In genomic region chr10:58459896-58460295, GRCm38 (mm10) we compare ENCODE assay signal across 20 mouse cellular contexts. TPM values are rescaled to one million over a fixed set of nuclear protein-coding genes. Genes with fewer than 3 reads are reported as not detected.
DNase-seq lines count a peak whose midpoint lies in the region; ATAC-seq and TF ChIP-seq lines count a peak whose summit lies in the region.
"Had no signal": no experiment of that assay in that cellular context is flagged by ENCODE, and none has a peak within 500 bp of the region (broad histone marks: within the 10 kb centered on the region; RNA-seq: fewer than 3 reads in every experiment).

No protein-coding gene starts in this region.

- TF ChIP-seq POLR2A in MEL (IDR thresholded peaks at IDR 0.05; ENCODE audit: control insufficient read depth in 1 of 2, insufficient read depth in 1 of 2, low read depth in 1 of 2, low read length in 2 of 2, poor library complexity in 1 of 2) = no peak

- H3K4me2 ChIP-seq in liver, embryonic 13.5 days = no peak overlapping the region
- H3K4me2 ChIP-seq in liver, embryonic 11.5 days = no peak overlapping the region
- H3K4me2 ChIP-seq: forebrain, embryonic 13.5 days; heart, embryonic 13.5 days; hindbrain, embryonic 15.5 days had no signal

- 0 out of 2 replicates have a peak, but pooled peaks cover 2% of the 10 kb centered on the region for H3K4me1 ChIP-seq in liver, embryonic 13.5 days (replicated peaks)
- H3K4me1 ChIP-seq in liver, embryonic 11.5 days (replicated peaks; ENCODE audit: control insufficient read depth, insufficient read depth, low read length) = no peaks in the 10 kb centered on the region
- no peaks in the 10 kb centered on the region for H3K4me1 ChIP-seq in MEL (ENCODE audit: control insufficient read depth in 1 of 2, insufficient read depth in 2 of 2, low read length in 2 of 2)
- H3K4me1 ChIP-seq: embryonic facial prominence, embryonic 10.5 days; forebrain, embryonic 13.5 days; hindbrain, embryonic 15.5 days had no signal

- H3K79me2 ChIP-seq in MEL (ENCODE audit: control insufficient read depth, insufficient read depth, low read length, poor library complexity) = peaks cover 5% of the 10 kb centered on the region; the same call in 1 of the 2 replicates

- no peak for TF ChIP-seq RAD21 in MEL (IDR thresholded peaks at IDR 0.05; ENCODE audit: low read depth, low read length)

- no peaks in the 10 kb centered on the region for H3K27me3 ChIP-seq in liver, embryonic 13.5 days
- no peaks in the 10 kb centered on the region for H3K27me3 ChIP-seq in liver, embryonic 11.5 days (replicated peaks; ENCODE audit: control insufficient read depth, insufficient read depth, low read length)
- no peaks in the 10 kb centered on the region for H3K27me3 ChIP-seq in MEL (ENCODE audit: control insufficient read depth in 1 of 2, insufficient read depth in 2 of 2, low read length in 2 of 2)
- H3K27me3 ChIP-seq: CH12.LX; forebrain, embryonic 13.5 days; heart, embryonic 13.5 days; hindbrain, embryonic 15.5 days had no signal

- no peak overlapping the region for H3K9ac ChIP-seq in liver, embryonic 13.5 days
- H3K9ac ChIP-seq in liver, embryonic 11.5 days (ENCODE audit: low read depth, low read length) = no peak overlapping the region
- H3K9ac ChIP-seq in MEL (ENCODE audit: control insufficient read depth, low read depth, low read length, poor library complexity, severe bottlenecking) = no peak overlapping the region
- H3K9ac ChIP-seq: forebrain, embryonic 13.5 days; forebrain, postnatal 0 days; heart, embryonic 13.5 days; hindbrain, embryonic 15.5 days had no signal

- H3K4me3 ChIP-seq in liver, embryonic 13.5 days (replicated peaks) = no peak overlapping the region
- no peak overlapping the region for H3K4me3 ChIP-seq in liver, embryonic 11.5 days (ENCODE audit: low read depth, low read length)
- no peak overlapping the region for H3K4me3 ChIP-seq in MEL (ENCODE audit: control insufficient read depth in 1 of 2, insufficient read depth in 1 of 2, low read depth in 2 of 2, low read length in 2 of 2)
- H3K4me3 ChIP-seq: embryonic facial prominence, embryonic 10.5 days; forebrain, embryonic 13.5 days; heart, embryonic 13.5 days; hindbrain, embryonic 15.5 days had no signal

- H3K9me3 ChIP-seq in liver, embryonic 13.5 days (replicated peaks) = no peaks in the 10 kb centered on the region
- no peaks in the 10 kb centered on the region for H3K9me3 ChIP-seq in liver, embryonic 11.5 days (ENCODE audit: control insufficient read depth, low read length)
- no peaks in the 10 kb centered on the region for H3K9me3 ChIP-seq in MEL (replicated peaks; ENCODE audit: insufficient read depth, low read length)
- H3K9me3 ChIP-seq: embryonic facial prominence, embryonic 10.5 days; forebrain, embryonic 13.5 days; heart, embryonic 13.5 days; hindbrain, embryonic 15.5 days had no signal

- H3K27ac ChIP-seq in liver, embryonic 13.5 days = no peak overlapping the region
- H3K27ac ChIP-seq in liver, embryonic 11.5 days (ENCODE audit: low read depth, low read length) = no peak overlapping the region
- H3K27ac ChIP-seq in MEL (ENCODE audit: control insufficient read depth, low read depth, low read length) = no peak overlapping the region
- H3K27ac ChIP-seq: embryonic facial prominence, embryonic 10.5 days; forebrain, embryonic 13.5 days; heart, embryonic 13.5 days; hindbrain, embryonic 15.5 days had no signal

- peak; percentile 54 for ATAC-seq in liver, embryonic 13.5 days (ENCODE audit: low read depth)
- ATAC-seq in liver, embryonic 11.5 days (replicated peaks; ENCODE audit: low FRiP score) = no peak
- ATAC-seq in monocyte, adult 5-6 weeks (replicated peaks; ENCODE audit: insufficient number of reproducible peaks, low FRiP score, low TSS enrichment, poor library complexity, severe bottlenecking) = 0 out of 2 replicates have a peak, but pooled peaks have one; percentile 31
- ATAC-seq: forebrain, embryonic 13.5 days; forebrain, postnatal 0 days had no signal

- WGBS in liver, embryonic 13.5 days (ENCODE audit: insufficient replicate concordance) = 82% methylated on average over 1 of the region's 1 CpGs
- 100% methylated on average over 1 of the region's 1 CpGs for WGBS in liver, embryonic 11.5 days

- peaks cover 78% of the 10 kb centered on the region for H3K36me3 ChIP-seq in liver, embryonic 13.5 days
- peaks cover 29% of the 10 kb centered on the region; the same call in 1 of the 2 replicates for H3K36me3 ChIP-seq in liver, embryonic 11.5 days (ENCODE audit: control insufficient read depth, insufficient read depth, low read length)
- peaks cover 5 to 84% of the 10 kb centered on the region in 2 experiments for H3K36me3 ChIP-seq in MEL (ENCODE audit: control insufficient read depth in 1 of 2, insufficient read depth in 2 of 2, low read length in 2 of 2)

- no peak for TF ChIP-seq CTCF in MEL (IDR thresholded peaks at IDR 0.05 in 2 of 3, conservative IDR thresholded peaks at IDR 0.05 in 1 of 3; ENCODE audit: control insufficient read depth in 1 of 3, insufficient read depth in 1 of 3, low read depth in 2 of 3, low read length in 3 of 3, poor library complexity in 1 of 3, severe bottlenecking in 1 of 3)

- TF ChIP-seq EP300 in MEL (IDR thresholded peaks at IDR 0.05; ENCODE audit: low read depth in 1 of 2, low read length in 2 of 2) = no peak

- no peak for DNase-seq in liver, embryonic 13.5 days
- no peak for DNase-seq in liver, embryonic 11.5 days (ENCODE audit: low spot score)
- DNase-seq in MEL (ENCODE audit: low read depth, low spot score) (peak; percentile 37), ZHBTc4 (ENCODE audit: low read depth, low spot score) (peak; percentile 28)
- DNase-seq in gastrocnemius, adult 18-20 months (ENCODE audit: low spot score) = no peak
- DNase-seq in adrenal gland, adult (ENCODE audit: inconsistent age in 2 of 2, low spot score in 1 of 2) = no peak
- DNase-seq: adrenal gland, postnatal 14 days; cerebellum, adult 11-12 months; cerebellum, adult 9-10 months; cerebellum, postnatal 25 days; forebrain, postnatal 0 days; gastrocnemius, postnatal 36 days; heart, adult 11 months; heart, postnatal 36 days had no signal

TF ChIP-seq in MEL, 35 proteins besides CTCF, POLR2A, EP300 and RAD21:
- no peak for TF ChIP-seq POLR2AphosphoS2 (IDR thresholded peaks at IDR 0.05; ENCODE audit: low read length)
- no peak for TF ChIP-seq ZNF384 (IDR thresholded peaks at IDR 0.05; ENCODE audit: low read depth, low read length)
- no peak for TF ChIP-seq MEF2A (IDR thresholded peaks at IDR 0.05; ENCODE audit: extremely low read depth, insufficient replicate concordance, low read depth, low read length, poor library complexity, severe bottlenecking)
- TF ChIP-seq ETS1 (IDR thresholded peaks at IDR 0.05; ENCODE audit: low read depth, low read length) = no peak
- no peak for TF ChIP-seq TCF12 (IDR thresholded peaks at IDR 0.05; ENCODE audit: low read depth, low read length)
- no peak for TF ChIP-seq KAT2A (conservative IDR thresholded peaks at IDR 0.05; ENCODE audit: low read depth, low read length)
- TF ChIP-seq POLR2AphosphoS5 (IDR thresholded peaks at IDR 0.05; ENCODE audit: borderline replicate concordance, low read depth, low read length) = no peak
- TF ChIP-seq USF1 (IDR thresholded peaks at IDR 0.05; ENCODE audit: low read depth, low read length) = no peak
- no peak for TF ChIP-seq ELF1 (IDR thresholded peaks at IDR 0.05; ENCODE audit: low read depth, low read length)
- no peak for TF ChIP-seq SIN3A (IDR thresholded peaks at IDR 0.05; ENCODE audit: low read length)
- no peak for TF ChIP-seq NRF1 (IDR thresholded peaks at IDR 0.05; ENCODE audit: insufficient read depth, low read depth, low read length, poor library complexity, severe bottlenecking)
- no peak for TF ChIP-seq CHD1 (IDR thresholded peaks at IDR 0.05; ENCODE audit: low read depth, low read length)
- no peak for TF ChIP-seq GATA1 (IDR thresholded peaks at IDR 0.05; ENCODE audit: low read depth, low read length)

RNA-seq across cellular contexts. Expression of gene Ranbp2, which starts 13.2 kb away (rescaled TPM):
- 20.4 and 27.8 TPM in 2 replicates for polyA plus RNA-seq in liver, embryonic 13.5 days (2015; fragmentation: Nextera tagmentation; extraction: Ambion mirVana)
- 38.1 and 38.5 TPM in 2 replicates for polyA plus RNA-seq in liver, embryonic 11.5 days (2014; fragmentation: Nextera tagmentation; extraction: Ambion mirVana)
- 73.5 and 82.4 TPM in 2 replicates for total RNA-seq in MEL (2012; rRNA removed)
- polyA plus RNA-seq in MEL (2012; ENCODE audit: insufficient read depth in 1 of 2, insufficient read length in 2 of 2, low read depth in 1 of 2, low replicate concordance in 2 of 2, missing spikeins in 1 of 2) = 100 to 1,000 TPM in 1 of 2 experiments, 10 to 100 TPM in 1; 52.3 to 114 TPM
- total RNA-seq in monocyte, adult 5-6 weeks (2017) = 156 to 190 TPM (median 175 TPM) in 3 replicates
- total RNA-seq in gastrocnemius, adult 18-20 months (2021) = 10 to 100 TPM; 42.0 to 47.0 TPM

RNA-seq across cellular contexts. Expression of gene Ccdc138, which starts 37.9 kb away (rescaled TPM):
- 3.0 and 3.3 TPM in 2 replicates for polyA plus RNA-seq in liver, embryonic 13.5 days (2015; fragmentation: Nextera tagmentation; extraction: Ambion mirVana)
- polyA plus RNA-seq in liver, embryonic 11.5 days (2014; fragmentation: Nextera tagmentation; extraction: Ambion mirVana) = 4.9 and 5.3 TPM in 2 replicates
- 1.2 and 1.3 TPM in 2 replicates for total RNA-seq in MEL (2012; rRNA removed)
- polyA plus RNA-seq in MEL (2012; ENCODE audit: insufficient read depth in 1 of 2, insufficient read length in 2 of 2, low read depth in 1 of 2, low replicate concordance in 2 of 2, missing spikeins in 1 of 2) = 1 to 10 TPM in 1 of 2 experiments, not detected in 1; 1.3 TPM
- 1.4 to 1.9 TPM (median 1.9 TPM) in 3 replicates for total RNA-seq in monocyte, adult 5-6 weeks (2017)
- under 1 TPM; 0.17 to 0.23 TPM for total RNA-seq in gastrocnemius, adult 18-20 months (2021)

Comparison
In these comparisons a context has a peak if more than half of its experiments do, and no peak if none do; other contexts are left out.
1. DNase-seq: peak in MEL (single experiment) and ZHBTc4 (single experiment); none in liver, embryonic 13.5 days (single experiment), liver, embryonic 11.5 days (single experiment), gastrocnemius, adult 18-20 months (single experiment) and adrenal gland, adult (0 of 2).